ENCODE assay signal across 10 mouse cellular contexts in the genomic region with DNA sequence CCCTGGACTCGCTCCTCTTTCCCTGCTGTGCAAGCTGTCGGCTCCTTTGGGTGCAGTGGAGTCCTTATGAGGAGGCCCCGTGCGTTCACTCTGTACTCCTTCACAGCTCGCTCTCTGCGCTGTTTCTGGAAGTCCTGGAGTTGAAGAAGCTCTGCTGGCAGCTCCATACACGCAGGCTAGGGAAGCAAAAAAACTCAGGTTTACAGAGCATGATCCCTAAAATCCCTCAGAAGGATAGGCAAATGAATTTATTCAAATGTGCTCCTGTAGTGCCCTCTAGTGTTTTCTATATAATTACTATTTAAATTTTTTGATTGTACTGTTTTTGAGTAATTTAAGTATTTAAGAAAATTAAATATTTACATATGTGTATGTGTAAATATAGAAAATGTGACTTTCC. TPM values are rescaled to one million over a fixed set of nuclear protein-coding genes. Genes with fewer than 3 reads are reported as not detected.
DNase-seq lines count a peak whose midpoint lies in the region; ATAC-seq and TF ChIP-seq lines count a peak whose summit lies in the region.
"Had no signal": no experiment of that assay in that cellular context is flagged by ENCODE, and none has a peak within 500 bp of the region (broad histone marks: within the 10 kb centered on the region; RNA-seq: fewer than 3 reads in every experiment).

No protein-coding gene starts in this region.

- no peak for ATAC-seq in heart, postnatal 0 days (ENCODE audit: insufficient read depth, low read depth)
- ATAC-seq in midbrain, embryonic 14.5 days (ENCODE audit: low FRiP score, low TSS enrichment), result no peak
- no peak for ATAC-seq in midbrain, embryonic 16.5 days

- 61% methylated on average over 7 of the region's 7 CpGs for WGBS in heart, postnatal 0 days
- WGBS in heart, embryonic 10.5 days, result 64% methylated on average over 7 of the region's 7 CpGs
- 71% methylated on average over 7 of the region's 7 CpGs for WGBS in midbrain, embryonic 14.5 days
- WGBS in midbrain, embryonic 16.5 days, result 76% methylated on average over 7 of the region's 7 CpGs

- no peaks in the 10 kb centered on the region for H3K9me3 ChIP-seq in heart, postnatal 0 days (replicated peaks; ENCODE audit: control insufficient read depth, low read length)
- H3K9me3 ChIP-seq in heart, embryonic 10.5 days, result no peaks in the 10 kb centered on the region
- no peaks in the 10 kb centered on the region for H3K9me3 ChIP-seq in midbrain, embryonic 14.5 days (ENCODE audit: control insufficient read depth, low read length)
- H3K9me3 ChIP-seq in midbrain, embryonic 16.5 days (replicated peaks; ENCODE audit: control insufficient read depth, low read length, poor library complexity, severe bottlenecking), result no peaks in the 10 kb centered on the region
- H3K9me3 ChIP-seq: megakaryocyte, embryonic 14.5 days had no signal

- no peaks in the 10 kb centered on the region for H3K36me3 ChIP-seq in heart, postnatal 0 days (replicated peaks; ENCODE audit: control insufficient read depth, insufficient read depth, low read length)
- H3K36me3 ChIP-seq in heart, embryonic 10.5 days, result no peaks in the 10 kb centered on the region
- H3K36me3 ChIP-seq in midbrain, embryonic 14.5 days (ENCODE audit: control insufficient read depth, insufficient read depth, low read length), result no peaks in the 10 kb centered on the region
- H3K36me3 ChIP-seq in midbrain, embryonic 16.5 days (ENCODE audit: control insufficient read depth, insufficient read depth, low read length), result no peaks in the 10 kb centered on the region
- no peaks in the 10 kb centered on the region for H3K36me3 ChIP-seq in splenic B cell, adult 2 months (ENCODE audit: control insufficient read depth, insufficient read depth, low read length, poor library complexity, severe bottlenecking)

- no peaks in the 10 kb centered on the region for H3K27me3 ChIP-seq in heart, postnatal 0 days (ENCODE audit: control insufficient read depth, insufficient read depth, low read length)
- no peaks in the 10 kb centered on the region for H3K27me3 ChIP-seq in heart, embryonic 10.5 days (ENCODE audit: insufficient read depth, poor library complexity, severe bottlenecking)
- H3K27me3 ChIP-seq in midbrain, embryonic 14.5 days (ENCODE audit: control insufficient read depth, insufficient read depth, low read length), result no peaks in the 10 kb centered on the region
- H3K27me3 ChIP-seq in midbrain, embryonic 16.5 days (ENCODE audit: control insufficient read depth, insufficient read depth, low read depth, low read length), result no peaks in the 10 kb centered on the region
- no peaks in the 10 kb centered on the region for H3K27me3 ChIP-seq in splenic B cell, adult 2 months (ENCODE audit: control insufficient read depth, insufficient read depth, low read length, poor library complexity, severe bottlenecking)

- no peak overlapping the region for H3K9ac ChIP-seq in heart, postnatal 0 days (replicated peaks; ENCODE audit: low read depth, low read length)
- no peak overlapping the region for H3K9ac ChIP-seq in midbrain, embryonic 14.5 days (replicated peaks; ENCODE audit: low read length)
- H3K9ac ChIP-seq in midbrain, embryonic 16.5 days (ENCODE audit: low read depth, low read length), result no peak overlapping the region

- peak; percentile 11; the same call in 1 of the 2 replicates for TF ChIP-seq CTCF in heart, postnatal 0 days (IDR thresholded peaks at IDR 0.05; ENCODE audit: low read depth)

- DNase-seq in heart, postnatal 0 days (ENCODE audit: low spot score), result peak; percentile 30
- no peak for DNase-seq in heart, embryonic 10.5 days (ENCODE audit: low spot score)
- peak; percentile 42 for DNase-seq in midbrain, embryonic 14.5 days
- DNase-seq in frontal cortex, postnatal 36 days (ENCODE audit: low spot score in 2 of 2), result peak; percentile 15 to 24
- peak; percentile 9 for DNase-seq in splenic B cell, adult 2 months (ENCODE audit: low read depth, low spot score)
- no peak for DNase-seq in ovary, adult 18-20 months (ENCODE audit: low spot score)
- no peak for DNase-seq in thymus, postnatal 0 days (ENCODE audit: low spot score)
- DNase-seq: thymus, adult 18-20 months had no signal

- no peak overlapping the region for H3K27ac ChIP-seq in heart, postnatal 0 days (ENCODE audit: low read depth)
- H3K27ac ChIP-seq in heart, embryonic 10.5 days, result no peak overlapping the region
- no peak overlapping the region for H3K27ac ChIP-seq in midbrain, embryonic 14.5 days (replicated peaks; ENCODE audit: low read depth, low read length)
- H3K27ac ChIP-seq in midbrain, embryonic 16.5 days (ENCODE audit: low read length), result no peak overlapping the region

- no peaks in the 10 kb centered on the region for H3K4me1 ChIP-seq in heart, postnatal 0 days (ENCODE audit: control insufficient read depth, insufficient read depth)
- no peaks in the 10 kb centered on the region for H3K4me1 ChIP-seq in heart, embryonic 10.5 days
- H3K4me1 ChIP-seq in midbrain, embryonic 14.5 days (ENCODE audit: control insufficient read depth, insufficient read depth, low read length), result no peaks in the 10 kb centered on the region
- no peaks in the 10 kb centered on the region for H3K4me1 ChIP-seq in midbrain, embryonic 16.5 days (ENCODE audit: control insufficient read depth, insufficient read depth, low read length)
- H3K4me1 ChIP-seq: megakaryocyte, embryonic 14.5 days had no signal

- no peak overlapping the region for H3K4me2 ChIP-seq in heart, postnatal 0 days (ENCODE audit: low read depth, low read length)
- no peak overlapping the region for H3K4me2 ChIP-seq in midbrain, embryonic 14.5 days (ENCODE audit: low read length)
- no peak overlapping the region for H3K4me2 ChIP-seq in midbrain, embryonic 16.5 days (ENCODE audit: low read length)

- no peak overlapping the region for H3K4me3 ChIP-seq in heart, postnatal 0 days (ENCODE audit: low read depth, low read length)
- no peak overlapping the region for H3K4me3 ChIP-seq in heart, embryonic 10.5 days
- H3K4me3 ChIP-seq in midbrain, embryonic 14.5 days (replicated peaks; ENCODE audit: low read depth, low read length), result no peak overlapping the region
- no peak overlapping the region for H3K4me3 ChIP-seq in midbrain, embryonic 16.5 days (ENCODE audit: low read depth, low read length)
- H3K4me3 ChIP-seq: megakaryocyte, embryonic 14.5 days had no signal

- no peak for TF ChIP-seq EP300 in heart, postnatal 0 days (IDR thresholded peaks at IDR 0.05; ENCODE audit: low read depth)

RNA-seq across cellular contexts. Expression of gene Exd1, which starts 26.9 kb away (rescaled TPM):
- not detected in 2 replicates for total RNA-seq in heart, postnatal 0 days (2014; rRNA removed; ENCODE audit: low replicate concordance)
- polyA plus RNA-seq in heart, postnatal 0 days (2015; fragmentation: Nextera tagmentation; extraction: Ambion mirVana), result 0.03 and 0.18 TPM in 2 replicates
- polyA plus RNA-seq in heart, embryonic 10.5 days (2016; fragmentation: Nextera tagmentation; extraction: Ambion mirVana), result 0.31 and 0.34 TPM in 2 replicates
- polyA plus RNA-seq in midbrain, embryonic 14.5 days (2014; fragmentation: Nextera tagmentation; extraction: Ambion mirVana), result 0.24 and 0.50 TPM in 2 replicates
- 1.0 TPM in 2 replicates for polyA plus RNA-seq in midbrain, embryonic 16.5 days (2015; fragmentation: Nextera tagmentation; extraction: Ambion mirVana)
- polyA plus RNA-seq in thymus, postnatal 0 days (2015; fragmentation: Nextera tagmentation; extraction: Ambion mirVana), result 0.06 and 0.09 TPM in 2 replicates

RNA-seq across cellular contexts. Expression of gene Chp1, which starts 26.9 kb away (rescaled TPM):
- 81.1 and 82.3 TPM in 2 replicates for total RNA-seq in heart, postnatal 0 days (2014; rRNA removed; ENCODE audit: low replicate concordance)
- polyA plus RNA-seq in heart, postnatal 0 days (2015; fragmentation: Nextera tagmentation; extraction: Ambion mirVana), result 51.1 and 53.3 TPM in 2 replicates
- 42.4 and 47.4 TPM in 2 replicates for polyA plus RNA-seq in heart, embryonic 10.5 days (2016; fragmentation: Nextera tagmentation; extraction: Ambion mirVana)
- 42.8 and 57.4 TPM in 2 replicates for polyA plus RNA-seq in midbrain, embryonic 14.5 days (2014; fragmentation: Nextera tagmentation; extraction: Ambion mirVana)
- polyA plus RNA-seq in midbrain, embryonic 16.5 days (2015; fragmentation: Nextera tagmentation; extraction: Ambion mirVana), result 58.4 and 59.6 TPM in 2 replicates
- polyA plus RNA-seq in thymus, postnatal 0 days (2015; fragmentation: Nextera tagmentation; extraction: Ambion mirVana), result 71.1 and 72.1 TPM in 2 replicates

RNA-seq across cellular contexts. Expression of gene Ino80, which starts 43.1 kb away (rescaled TPM):
- total RNA-seq in heart, postnatal 0 days (2014; rRNA removed; ENCODE audit: low replicate concordance), result 7.2 TPM in 2 replicates
- 1.7 and 2.0 TPM in 2 replicates for polyA plus RNA-seq in heart, postnatal 0 days (2015; fragmentation: Nextera tagmentation; extraction: Ambion mirVana)
- 2.7 and 3.4 TPM in 2 replicates for polyA plus RNA-seq in heart, embryonic 10.5 days (2016; fragmentation: Nextera tagmentation; extraction: Ambion mirVana)
- polyA plus RNA-seq in midbrain, embryonic 14.5 days (2014; fragmentation: Nextera tagmentation; extraction: Ambion mirVana), result 6.1 and 6.5 TPM in 2 replicates
- polyA plus RNA-seq in midbrain, embryonic 16.5 days (2015; fragmentation: Nextera tagmentation; extraction: Ambion mirVana), result 2.7 and 3.8 TPM in 2 replicates
- polyA plus RNA-seq in thymus, postnatal 0 days (2015; fragmentation: Nextera tagmentation; extraction: Ambion mirVana), result 4.7 and 5.3 TPM in 2 replicates

Comparison
In these comparisons a context has a peak if more than half of its experiments do, and no peak if none do; other contexts are left out.
1. DNase-seq: peak in heart, postnatal 0 days (single experiment), midbrain, embryonic 14.5 days (single experiment), frontal cortex, postnatal 36 days (2 of 2) and splenic B cell, adult 2 months (single experiment); none in heart, embryonic 10.5 days (single experiment), ovary, adult 18-20 months (single experiment) and thymus, postnatal 0 days (single experiment).